Mouse (Mus musculus): ENCODE results near the gene Parp14.

The Parp14 gene

GRCm38 (mm10) chr16:35784134-35784725 lies 87.1 kb downstream of the Parp14 start:
- no peak for DNase-seq

GRCm38 (mm10) chr16:35783207-35783573 lies 88.2 kb downstream of the Parp14 start:
- DNase-seq, result no peak
